Mouse (Mus musculus) CH12.LX (cell line): ENCODE measurements at regions not wholly inside any gene's neighbourhood (a gene's known extent, or its start where the extent isn't known, plus 50 kb on each side); places are given as distances from the start of the nearest gene placed in this dataset.
A peak's percentile ranks its signal among the peaks of the same experiment; 100 is the strongest.

Experiments used
- BHLHE40 ChIP-seq: IDR thresholded peaks from 2 replicates; pipeline ENCODE4 v1.6.1; 2011; ENCODE audit warnings: mild to moderate bottlenecking, low read depth, low read length, improper control_type of control experiment
- CTCF ChIP-seq, 2 experiments: IDR thresholded peaks in 1 of 2; conservative IDR thresholded peaks in 1 of 2; 2 replicates each; pipeline ENCODE4 v1.5.1; 2011 to 2012; ENCODE audit warnings: low read depth in 2 of 2, low read length in 2 of 2, improper control_type of control experiment in 1 of 2, inconsistent platforms in 1 of 2, mild to moderate bottlenecking in 1 of 2, moderate library complexity in 1 of 2
- ELF1 ChIP-seq: IDR thresholded peaks from 2 replicates; pipeline ENCODE4 v1.6.1; 2014; ENCODE audit warnings: low read depth, mild to moderate bottlenecking, inconsistent platforms, low read length, improper control_type of control experiment
- EP300 ChIP-seq: IDR thresholded peaks from 2 replicates; pipeline ENCODE4 v1.6.1; 2011; ENCODE audit warnings: low read length, improper control_type of control experiment
- HCFC1 ChIP-seq: IDR thresholded peaks from 2 replicates; pipeline ENCODE4 v1.6.1; 2012; ENCODE audit warnings: low read depth, mild to moderate bottlenecking, inconsistent platforms, low read length, improper control_type of control experiment
- MAZ ChIP-seq: IDR thresholded peaks from 2 replicates; pipeline ENCODE4 v1.6.1; 2012; ENCODE audit warnings: low read depth, mild to moderate bottlenecking, inconsistent platforms, low read length, improper control_type of control experiment, moderate library complexity
- MEF2A ChIP-seq: IDR thresholded peaks from 2 replicates; pipeline ENCODE4 v1.6.1; 2014; ENCODE audit warnings: low read depth, mild to moderate bottlenecking, inconsistent platforms, low read length, improper control_type of control experiment, borderline replicate concordance
- MYC ChIP-seq: IDR thresholded peaks from 2 replicates; pipeline ENCODE4 v1.6.1; 2011; ENCODE audit warnings: low read depth, mild to moderate bottlenecking, improper control_type of control experiment, low read length
- NRF1 ChIP-seq: IDR thresholded peaks from 2 replicates; pipeline ENCODE4 v1.6.1; 2014; ENCODE audit warnings: low read depth, mild to moderate bottlenecking, inconsistent platforms, low read length, improper control_type of control experiment, moderate library complexity
- TCF12 ChIP-seq: IDR thresholded peaks from 2 replicates; pipeline ENCODE4 v1.6.1; 2014; ENCODE audit warnings: low read depth, mild to moderate bottlenecking, inconsistent platforms, low read length, improper control_type of control experiment
- UBTF ChIP-seq: IDR thresholded peaks from 2 replicates; pipeline ENCODE4 v1.6.1; 2012; ENCODE audit warnings: low read depth, mild to moderate bottlenecking, inconsistent platforms, low read length, improper control_type of control experiment, moderate library complexity
- ZC3H11A ChIP-seq: IDR thresholded peaks from 2 replicates; pipeline ENCODE4 v1.6.1; 2012; ENCODE audit warnings: low read depth, mild to moderate bottlenecking, inconsistent platforms, low read length, improper control_type of control experiment

DNA sequence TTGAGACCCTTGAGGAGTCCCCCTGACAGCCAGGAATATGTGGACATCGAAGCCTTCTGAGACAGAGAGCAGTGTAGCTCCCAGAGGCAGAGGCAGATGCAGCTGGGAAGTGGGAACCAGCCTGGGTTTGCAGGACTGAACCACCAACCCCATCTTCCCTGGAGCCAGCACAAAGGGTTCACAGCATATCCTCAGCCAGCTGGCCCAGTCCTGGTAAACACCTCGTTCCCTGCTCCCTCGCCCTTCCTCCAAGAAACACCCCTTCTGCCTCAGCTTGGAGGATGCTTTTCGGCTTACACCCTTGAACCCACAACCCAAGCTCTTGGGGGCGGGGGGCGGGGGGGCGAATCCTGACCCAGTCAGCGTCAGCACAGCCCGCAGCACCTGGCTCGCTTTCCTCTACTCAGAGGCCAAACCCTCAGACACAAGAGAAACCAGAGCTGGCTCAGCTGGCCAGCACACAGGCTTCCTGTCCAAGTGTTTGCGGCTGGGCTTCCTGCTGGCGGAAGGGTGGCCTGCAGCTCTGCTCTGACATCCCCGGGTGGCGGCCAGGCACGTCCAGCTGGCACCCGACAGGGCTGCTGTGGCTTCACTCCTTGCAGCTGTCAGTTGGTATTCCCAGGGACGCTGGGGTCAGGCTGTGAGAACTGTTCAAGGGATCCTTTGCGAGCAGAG lies 82.6 kb downstream of the Cpn2 start:
- no peak for TF ChIP-seq MAZ
- no peak for TF ChIP-seq CTCF (conservative IDR thresholded peaks at IDR 0.05 in 1 of 2, IDR thresholded peaks at IDR 0.05 in 1 of 2; ENCODE audit: low read depth in 2 of 2, low read length in 2 of 2)
- no peak for TF ChIP-seq NRF1
- TF ChIP-seq EP300: peak; percentile 25; the same call in 1 of the 2 replicates
- TF ChIP-seq MEF2A: no peak
- TF ChIP-seq MYC: no peak
- TF ChIP-seq ZC3H11A: no peak
- no peak for TF ChIP-seq ELF1
- TF ChIP-seq UBTF: no peak
- peak; percentile 42; the same call in 1 of the 2 replicates for TF ChIP-seq BHLHE40
- TF ChIP-seq TCF12: peak; percentile 71
- no peak for TF ChIP-seq HCFC1
